Mouse (Mus musculus): ENCODE measurements around the gene Kcnma1.

DNA sequence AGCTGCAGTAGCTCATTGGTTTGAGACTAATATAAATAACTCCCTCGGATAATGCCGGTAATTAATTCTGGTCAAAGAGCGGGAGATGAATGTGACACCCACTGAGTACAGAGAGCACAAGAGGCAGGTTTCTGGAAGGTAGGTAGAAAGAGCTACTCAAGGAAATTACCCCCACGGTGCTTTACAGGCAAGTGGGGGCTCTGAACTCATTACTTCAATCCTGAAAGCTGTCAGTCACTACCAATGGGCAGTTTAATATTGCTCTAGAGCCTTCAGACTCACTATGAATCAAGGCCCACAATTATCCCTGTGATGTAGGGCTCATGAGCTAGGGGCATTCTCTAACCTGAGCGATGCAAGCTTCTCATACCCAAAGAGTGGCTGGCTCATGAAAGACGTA lies 79.3 kb downstream of the Kcnma1 start:
- no peak for TF ChIP-seq CTCF (IDR thresholded peaks at IDR 0.05; ENCODE audit: low read depth, low read length)
- TF ChIP-seq POLR2A (IDR thresholded peaks at IDR 0.05; ENCODE audit: extremely low read depth, insufficient read depth, low read length), result no peak

Data from liver, adult 2 months (tissue).